Mouse (Mus musculus) gastrocnemius, adult 18-20 months (tissue): ENCODE data around the gene L3mbtl2. TPM values are rescaled to one million over a fixed set of nuclear protein-coding genes. Genes with fewer than 3 reads are reported as not detected.
"Not testable (repeated sequence)": the region's sequence is repeated elsewhere in the genome, so short reads cannot be mapped to it uniquely, and the experiment has no call there.

Experiments
- DNase-seq: peaks from one replicate; pipeline ENCODE4 v3.0.0; 2021; ENCODE audit warnings: low spot score
- long read RNA-seq, 2 experiments: library from polyadenylated mRNA; stranded (forward); transcript quantifications; one replicate each; pipeline ENCODE4 v2.0.0; 2021
- total RNA-seq, 2 experiments: library from RNA; stranded (reverse); gene quantifications; 2 replicates each; pipeline ENCODE4 v1.2.3; 2021

Gene L3mbtl2
- total RNA-seq: 1 to 10 TPM; 7.7 to 8.7 TPM
- long read RNA-seq, experiment 1, transcript L3mbtl2-201 (17 exons, 3,487 nt): major isoform, 14 of 16 reads
- long read RNA-seq, experiment 1, partial matches to known transcripts: 0 of 16 reads
- long read RNA-seq, experiment 1, other reads (novel, unspliced or antisense): 2 of 16 reads
- long read RNA-seq, experiment 2, transcript L3mbtl2-201 (17 exons, 3,487 nt): major isoform, 20 of 23 reads
- long read RNA-seq, experiment 2, partial matches to known transcripts: 1 of 23 reads
- long read RNA-seq, experiment 2, other reads (novel, unspliced or antisense): 2 of 23 reads

DNA sequence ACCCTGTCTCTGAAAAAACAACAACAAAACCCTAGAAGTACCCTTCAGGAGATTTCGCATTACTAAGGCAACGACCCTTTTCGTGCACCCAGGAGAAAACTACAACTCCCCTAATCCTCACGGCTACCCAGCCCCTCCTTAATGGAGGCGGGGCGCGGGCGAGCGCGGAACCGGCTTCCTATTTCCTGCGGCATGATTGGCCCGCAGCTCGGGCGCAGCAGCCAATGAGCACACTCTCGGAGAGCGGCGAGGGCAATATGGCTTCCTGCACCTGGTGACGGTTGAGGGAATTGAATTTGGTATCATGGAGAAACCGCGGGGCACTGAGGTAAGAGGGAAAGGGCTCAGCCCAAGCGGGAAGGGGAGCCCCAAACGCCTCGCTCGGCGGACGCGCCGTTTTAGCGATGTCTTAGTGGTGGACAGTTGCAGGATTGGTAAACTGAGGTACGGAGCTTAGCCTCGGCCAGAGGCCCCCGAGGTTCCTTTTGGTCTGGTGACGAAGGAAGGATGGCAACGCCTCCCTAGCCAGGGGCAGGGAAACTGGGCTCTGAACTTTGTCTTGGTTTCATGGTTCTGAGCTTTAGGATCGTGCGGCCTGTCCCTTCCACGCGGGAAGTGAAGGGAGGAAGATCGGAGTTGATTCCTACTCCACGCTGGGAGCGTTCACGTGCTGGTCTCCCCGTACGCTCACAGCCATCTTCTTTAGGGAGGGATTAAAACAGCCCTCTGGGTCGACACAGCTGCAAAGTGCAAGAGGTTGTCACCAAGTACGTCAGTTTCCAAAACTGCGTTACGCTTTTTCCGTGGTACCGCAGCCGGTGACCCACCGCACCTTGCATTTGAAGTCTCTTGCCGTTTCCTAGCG lies at the start of gene L3mbtl2:
Gene L3mbtl2 (plus strand): TSS at position 193 of the 865 bp plus-strand sequence.
- peak; percentile 93 for DNase-seq

- DNase-seq: peak; percentile 37
These were observed 13.9 kb upstream of the L3mbtl2 start for GRCm38 (mm10) chr15:81649516-81650455.

- peak; percentile 20 for DNase-seq
These were observed 13.1 kb upstream of the L3mbtl2 start for GRCm38 (mm10) chr15:81650636-81651035.

GRCm38 (mm10) chr15:81661701-81662100 lies 2.0 kb upstream of the L3mbtl2 start:
- no peak for DNase-seq

DNA sequence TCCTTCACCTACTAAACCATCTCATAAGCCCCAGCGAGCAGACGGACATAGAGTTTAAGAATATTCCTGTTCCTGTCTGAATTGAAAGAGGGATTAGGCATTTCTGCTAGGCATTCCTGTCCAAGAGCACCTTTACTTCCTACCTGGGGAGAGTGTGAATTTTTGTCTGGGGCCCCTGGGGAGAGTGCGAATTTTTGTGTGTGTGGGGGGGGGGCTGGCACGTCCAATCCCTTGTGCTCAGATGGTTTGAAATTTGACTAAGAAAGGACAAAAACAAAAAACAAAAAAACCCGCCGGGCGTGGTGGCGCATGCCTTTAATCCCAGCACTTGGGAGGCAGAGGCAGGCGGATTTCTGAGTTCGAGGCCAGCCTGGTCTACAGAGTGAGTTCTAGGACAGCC lies 408 bp upstream of the L3mbtl2 start:
- DNase-seq: no peak

DNA sequence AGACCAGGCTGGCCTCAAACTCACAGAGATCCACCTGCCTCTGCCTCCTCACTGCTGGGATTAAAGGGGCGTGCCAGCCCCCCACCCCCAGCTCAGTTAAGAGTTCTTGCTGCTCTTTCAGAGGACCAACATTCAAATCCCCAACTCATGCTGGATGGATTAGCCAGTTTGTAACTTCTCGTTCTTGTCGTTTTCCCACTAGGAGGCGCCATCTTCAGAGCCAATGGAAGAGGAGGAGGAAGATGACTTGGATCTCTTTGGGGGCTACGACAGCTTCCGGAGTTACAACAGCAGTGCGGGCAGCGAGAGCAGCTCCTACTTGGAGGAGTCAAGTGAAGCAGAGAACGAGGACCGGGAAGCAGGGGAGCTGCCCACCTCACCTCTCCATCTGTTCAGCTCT lies 3.3 kb downstream of the L3mbtl2 start:
- DNase-seq: no peak

DNA sequence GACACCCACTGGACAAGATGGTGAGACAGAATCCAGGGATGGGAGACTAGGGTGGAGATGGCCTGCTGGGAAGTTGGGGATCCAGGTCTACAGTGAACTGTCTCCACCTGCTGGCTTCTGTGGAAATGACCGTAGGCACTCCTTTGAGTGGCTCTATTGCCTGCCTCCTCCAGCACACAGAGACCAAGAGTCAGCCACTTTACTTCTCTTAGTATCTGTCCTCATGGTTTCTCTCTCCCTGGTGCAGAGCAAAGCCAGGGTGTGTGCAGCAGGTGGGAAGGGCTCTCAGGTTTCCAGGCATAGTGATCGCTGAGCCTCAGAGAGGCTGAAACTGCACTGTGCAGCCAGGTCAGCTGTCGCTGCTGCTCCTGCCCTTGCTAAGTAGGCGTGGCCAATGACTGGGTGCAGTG lies 6.5 kb downstream of the L3mbtl2 start:
- peak; percentile 50 for DNase-seq

DNA sequence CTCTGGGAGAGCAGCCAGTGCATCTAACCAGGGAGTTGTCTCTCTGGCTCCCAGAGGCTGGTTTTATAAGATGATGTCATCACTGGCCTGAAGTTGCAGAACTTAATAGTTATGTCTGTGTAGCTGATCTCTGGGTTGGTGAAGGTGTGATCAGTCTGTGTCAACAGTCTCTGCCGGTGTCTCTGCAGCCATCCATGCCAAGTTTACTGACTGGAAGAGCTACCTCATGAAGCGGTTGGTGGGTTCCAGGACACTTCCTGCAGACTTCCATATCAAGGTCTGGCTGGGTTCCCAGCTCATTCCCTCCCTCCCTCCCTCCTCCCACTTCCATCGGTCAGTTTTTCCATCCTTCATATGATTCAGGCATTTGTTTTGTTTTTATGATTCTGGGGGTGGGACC lies 12.9 kb downstream of the L3mbtl2 start:
- no peak for DNase-seq

- no peak for DNase-seq
These were observed 16.7 kb downstream of the L3mbtl2 start for GRCm38 (mm10) chr15:81680301-81680805.

DNA sequence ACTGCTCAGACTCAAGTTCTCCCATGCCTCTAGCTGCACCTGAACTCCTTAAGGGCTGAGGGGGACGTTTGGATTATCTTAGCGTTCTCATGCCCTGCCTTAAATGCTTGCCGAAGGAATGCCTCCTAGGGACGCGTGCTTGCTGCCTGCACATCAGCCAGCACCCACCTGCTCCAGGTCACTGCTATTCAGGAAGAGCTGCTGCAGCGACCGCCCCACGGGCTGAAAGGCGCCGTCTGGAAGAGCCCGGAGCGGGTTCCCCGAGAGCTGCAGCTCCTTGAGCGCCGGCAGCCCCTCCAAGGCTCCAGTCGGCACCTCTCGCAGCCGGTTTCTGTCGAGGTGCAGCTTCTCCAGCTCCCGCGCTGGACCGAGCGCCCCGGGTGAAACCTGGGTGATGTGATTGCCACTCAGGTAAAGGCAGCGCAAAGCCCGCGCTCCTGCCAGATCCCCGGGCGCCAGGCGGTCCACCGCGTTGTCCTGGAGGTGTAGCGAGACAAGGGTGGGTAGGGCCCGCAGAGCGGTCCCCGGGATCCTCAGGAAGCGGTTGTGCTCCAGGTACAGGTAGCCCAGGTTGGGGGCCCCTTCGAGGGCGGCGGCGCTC lies 29.8 kb downstream of the L3mbtl2 start:
- no peak for DNase-seq

GRCm38 (mm10) chr15:81693967-81694881 lies 30.5 kb downstream of the L3mbtl2 start:
- peak; percentile 84 for DNase-seq

GRCm38 (mm10) chr15:81694891-81695290 lies 31.2 kb downstream of the L3mbtl2 start:
- no peak for DNase-seq

DNA sequence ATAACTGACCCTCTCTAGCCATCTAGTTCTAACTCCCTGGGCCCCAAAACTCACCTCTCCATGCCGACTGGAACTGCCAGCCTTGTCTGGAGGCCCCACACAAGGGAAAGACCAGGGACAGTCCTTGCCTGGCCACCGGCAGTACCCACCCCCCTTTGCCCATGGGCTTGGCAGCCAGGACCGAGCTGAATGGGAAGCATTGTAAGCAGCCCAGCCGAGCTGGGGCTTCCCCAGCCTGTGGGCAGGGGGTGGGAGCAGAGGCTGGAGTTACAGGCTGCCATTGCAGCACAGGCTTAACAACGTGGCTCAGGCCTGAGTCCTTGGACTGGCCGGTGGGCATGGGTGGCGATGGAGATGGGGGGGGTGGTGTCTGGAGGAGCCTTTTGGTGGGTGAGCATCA lies 33.5 kb downstream of the L3mbtl2 start, which contains the start of gene Chadl:
Gene Chadl (minus strand): TSS at position 113 of the 400 bp plus-strand sequence.
- DNase-seq: no peak

DNA sequence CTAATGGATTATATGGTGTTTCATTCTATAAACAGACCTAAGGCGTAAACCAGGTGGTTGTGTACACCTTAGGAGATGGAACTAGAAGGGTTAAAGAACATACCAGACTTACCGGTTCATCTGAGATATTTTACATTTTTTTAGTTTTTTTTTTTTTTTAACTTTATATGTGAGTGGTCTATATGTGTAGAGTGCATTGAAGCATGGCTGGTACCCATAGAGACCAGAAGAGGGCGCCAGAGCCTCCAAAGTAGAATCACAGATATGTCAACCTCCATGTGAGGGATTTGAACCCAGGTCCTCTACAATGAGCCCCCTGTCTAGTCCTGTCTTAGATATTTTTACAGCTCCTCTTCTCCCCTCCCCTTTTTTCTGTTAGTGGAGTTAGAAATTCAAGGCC lies 34.2 kb downstream of the L3mbtl2 start:
- DNase-seq: peak; percentile 39

DNA sequence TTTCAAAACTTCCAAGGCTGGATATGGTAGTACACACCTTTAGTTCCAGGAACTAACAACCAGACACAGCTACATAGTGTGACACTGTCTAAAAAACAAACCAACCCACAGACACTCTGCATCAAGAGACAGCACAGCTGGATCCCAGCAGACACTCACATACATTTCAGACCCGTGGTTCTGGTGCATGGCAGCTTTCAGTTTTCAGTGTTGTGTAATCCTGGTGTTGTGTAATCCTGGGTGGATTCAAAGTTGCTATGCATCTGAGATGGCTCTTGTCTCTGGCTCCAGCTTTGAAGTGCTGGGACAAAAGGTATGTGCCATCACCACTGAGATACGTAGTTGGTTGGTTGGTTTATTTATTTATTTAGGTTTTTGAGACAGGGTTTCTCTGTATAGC lies 34.8 kb downstream of the L3mbtl2 start:
- DNase-seq: no peak

- DNase-seq: no peak
These were observed 36.5 kb downstream of the L3mbtl2 start for GRCm38 (mm10) chr15:81700161-81700560.

DNA sequence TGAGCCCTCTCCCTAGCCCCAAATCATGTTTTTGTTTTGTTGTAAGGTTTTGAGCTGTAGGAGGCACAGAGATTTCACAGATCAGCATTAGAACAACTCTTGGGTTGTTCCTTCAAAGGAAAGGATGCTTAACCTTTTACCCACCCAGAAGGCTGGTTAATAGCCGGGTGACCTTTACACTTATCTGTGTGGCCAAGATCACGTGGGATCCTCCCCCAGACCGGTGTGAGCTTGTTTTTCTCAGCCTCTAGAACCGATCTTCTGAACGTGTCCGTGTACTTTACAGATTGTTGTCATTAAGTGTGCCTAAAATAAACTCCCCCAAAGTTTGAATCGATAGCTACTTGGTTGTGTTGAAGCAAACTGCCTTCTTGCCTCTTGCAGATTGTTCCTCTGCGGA lies 36.9 kb downstream of the L3mbtl2 start:
- no peak for DNase-seq

DNA sequence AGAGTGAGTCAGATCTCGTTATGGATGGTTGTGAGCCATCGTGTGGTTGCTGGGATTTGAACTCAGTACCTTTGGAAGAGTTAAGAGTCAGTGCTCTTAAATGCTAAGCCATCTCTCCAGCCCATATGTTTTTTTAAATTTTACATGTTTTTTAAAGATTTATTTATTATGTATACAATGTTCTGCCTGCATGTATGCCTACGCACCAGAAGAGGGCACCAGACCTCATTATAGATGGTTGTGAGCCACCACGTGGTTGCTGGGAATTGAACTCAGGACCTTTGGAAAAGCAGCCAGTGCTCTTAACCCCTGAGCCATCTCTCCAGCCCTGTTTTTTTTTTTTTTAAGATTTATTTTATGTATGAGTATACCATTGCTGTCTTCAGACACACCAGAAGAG lies 37.7 kb downstream of the L3mbtl2 start:
- not testable (repeated sequence) for DNase-seq

GRCm38 (mm10) chr15:81702306-81703093 lies 38.8 kb downstream of the L3mbtl2 start:
- no peak for DNase-seq
